Mouse (Mus musculus): ENCODE measurements around the gene Apol7b. TPM values are rescaled to one million over a fixed set of nuclear protein-coding genes. Genes with fewer than 3 reads are reported as not detected.
"Not testable (repeated sequence)": the region's sequence is repeated elsewhere in the genome, so short reads cannot be mapped to it uniquely, and the experiment has no call there.

Gene Apol7b
- polyA plus RNA-seq, 1 experiment from 2014 or later: not detected

DNA sequence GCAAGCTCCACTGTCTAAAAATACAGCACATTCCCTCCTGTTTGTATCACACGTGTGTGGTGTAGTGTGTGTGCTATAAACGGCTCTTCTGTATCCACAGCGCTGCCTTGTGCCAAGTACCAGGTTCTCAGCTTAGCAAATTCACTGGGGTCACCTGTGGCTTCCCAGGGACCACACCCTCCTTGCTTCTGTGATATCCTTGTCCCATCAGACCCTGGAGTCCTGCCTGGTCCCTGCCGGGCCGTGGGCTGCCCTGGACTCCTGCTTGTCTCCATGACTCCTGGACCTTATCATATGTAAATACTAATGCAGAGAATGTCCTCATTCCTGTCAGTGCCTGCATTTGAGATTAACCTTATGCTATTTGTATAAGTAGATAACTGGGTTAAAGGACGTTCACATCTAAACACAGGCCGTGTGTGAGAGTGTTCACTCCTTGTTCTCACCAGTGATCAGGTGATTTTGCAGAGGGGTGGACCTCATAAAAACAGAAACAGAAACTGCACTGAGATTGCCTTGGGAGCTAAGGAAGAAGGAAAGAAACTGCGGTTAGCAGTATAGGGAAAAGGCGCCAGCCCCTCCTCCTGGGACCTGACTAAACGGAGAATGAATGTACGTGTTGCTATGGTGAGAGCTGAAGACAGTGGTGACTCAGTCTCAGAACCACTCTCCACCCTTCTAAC, 49.7 kb downstream of the Apol7b start:
- H3K9me3 ChIP-seq (ENCODE audit: control insufficient read depth, low read length); H3K4me1 ChIP-seq (replicated peaks; ENCODE audit: control insufficient read depth, insufficient read depth, low read length); H3K27ac ChIP-seq (ENCODE audit: low read depth, low read length); H3K36me3 ChIP-seq (ENCODE audit: control insufficient read depth, insufficient read depth, low read length); ATAC-seq (ENCODE audit: low FRiP score); H3K4me2 ChIP-seq (replicated peaks; ENCODE audit: low read depth, low read length); H3K9ac ChIP-seq (ENCODE audit: low read depth, low read length); DNase-seq (ENCODE audit: low spot score); H3K27me3 ChIP-seq (ENCODE audit: control insufficient read depth, insufficient read depth, low read length); H3K4me3 ChIP-seq (ENCODE audit: low read depth, low read length): not testable (repeated sequence)
- WGBS: 85% methylated on average over 11 of the region's 11 CpGs

DNA sequence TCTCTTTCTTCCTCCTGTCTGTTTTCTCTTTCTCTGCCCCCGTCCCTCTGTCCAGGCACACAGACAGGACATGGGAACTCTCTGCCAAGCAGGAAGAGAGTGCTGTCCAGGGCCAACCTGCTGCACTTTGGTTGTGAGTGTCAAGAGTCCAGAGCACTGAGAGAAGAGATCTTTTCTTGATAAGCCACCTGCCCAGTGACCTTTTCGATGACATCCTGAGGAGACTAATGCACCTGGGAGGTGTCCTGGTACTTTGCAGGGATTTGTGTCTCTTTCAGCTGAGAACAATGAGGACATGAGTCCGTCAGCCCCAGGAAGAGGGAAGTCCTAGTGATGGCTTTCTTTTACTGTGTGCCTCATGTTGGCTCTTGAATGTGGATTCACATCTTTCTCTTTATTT, 53.5 kb downstream of the Apol7b start:
- not testable (repeated sequence) for H3K27me3 ChIP-seq (ENCODE audit: control insufficient read depth, insufficient read depth, low read length); ATAC-seq (ENCODE audit: low FRiP score); H3K4me2 ChIP-seq (replicated peaks; ENCODE audit: low read depth, low read length); H3K9ac ChIP-seq (ENCODE audit: low read depth, low read length); DNase-seq (ENCODE audit: low spot score); H3K4me1 ChIP-seq (replicated peaks; ENCODE audit: control insufficient read depth, insufficient read depth, low read length); H3K36me3 ChIP-seq (ENCODE audit: control insufficient read depth, insufficient read depth, low read length); H3K27ac ChIP-seq (ENCODE audit: low read depth, low read length); H3K9me3 ChIP-seq (ENCODE audit: control insufficient read depth, low read length); H3K4me3 ChIP-seq (ENCODE audit: low read depth, low read length)
- 64% methylated on average over 3 of the region's 3 CpGs for WGBS

DNA sequence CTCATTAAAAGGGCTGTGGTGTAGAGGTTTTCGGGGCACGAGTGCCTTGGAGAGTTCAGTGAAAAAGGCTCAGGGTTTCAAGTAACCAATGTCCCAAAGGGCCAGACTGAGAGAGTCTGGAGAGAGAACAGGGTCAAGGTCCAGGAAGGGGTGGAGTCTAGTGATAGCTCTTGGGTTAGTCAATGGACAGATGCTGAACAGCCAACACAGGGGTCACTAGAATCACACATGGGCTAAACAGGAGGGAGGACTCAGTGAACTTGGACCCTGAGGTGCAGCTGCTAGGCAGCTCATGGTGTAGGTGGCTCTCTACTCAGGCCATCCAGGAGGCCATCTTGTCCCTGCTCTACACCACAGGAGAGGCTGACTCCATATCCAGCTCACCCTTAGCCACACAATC, 59.8 kb downstream of the Apol7b start:
- H3K4me2 ChIP-seq (replicated peaks; ENCODE audit: low read depth, low read length): no peak overlapping the region
- H3K4me1 ChIP-seq (replicated peaks; ENCODE audit: control insufficient read depth, insufficient read depth, low read length): no peaks in the 10 kb centered on the region
- H3K27ac ChIP-seq (ENCODE audit: low read depth, low read length): no peak overlapping the region
- H3K9ac ChIP-seq (ENCODE audit: low read depth, low read length): no peak overlapping the region
- WGBS: 91% methylated on average over 2 of the region's 2 CpGs
- no peaks in the 10 kb centered on the region for H3K9me3 ChIP-seq (ENCODE audit: control insufficient read depth, low read length)
- DNase-seq (ENCODE audit: low spot score) (no peak), ATAC-seq (ENCODE audit: low FRiP score) (no peak)
- no peak overlapping the region for H3K4me3 ChIP-seq (ENCODE audit: low read depth, low read length)
- no peaks in the 10 kb centered on the region for H3K27me3 ChIP-seq (ENCODE audit: control insufficient read depth, insufficient read depth, low read length)
- no peaks in the 10 kb centered on the region for H3K36me3 ChIP-seq (ENCODE audit: control insufficient read depth, insufficient read depth, low read length)

DNA sequence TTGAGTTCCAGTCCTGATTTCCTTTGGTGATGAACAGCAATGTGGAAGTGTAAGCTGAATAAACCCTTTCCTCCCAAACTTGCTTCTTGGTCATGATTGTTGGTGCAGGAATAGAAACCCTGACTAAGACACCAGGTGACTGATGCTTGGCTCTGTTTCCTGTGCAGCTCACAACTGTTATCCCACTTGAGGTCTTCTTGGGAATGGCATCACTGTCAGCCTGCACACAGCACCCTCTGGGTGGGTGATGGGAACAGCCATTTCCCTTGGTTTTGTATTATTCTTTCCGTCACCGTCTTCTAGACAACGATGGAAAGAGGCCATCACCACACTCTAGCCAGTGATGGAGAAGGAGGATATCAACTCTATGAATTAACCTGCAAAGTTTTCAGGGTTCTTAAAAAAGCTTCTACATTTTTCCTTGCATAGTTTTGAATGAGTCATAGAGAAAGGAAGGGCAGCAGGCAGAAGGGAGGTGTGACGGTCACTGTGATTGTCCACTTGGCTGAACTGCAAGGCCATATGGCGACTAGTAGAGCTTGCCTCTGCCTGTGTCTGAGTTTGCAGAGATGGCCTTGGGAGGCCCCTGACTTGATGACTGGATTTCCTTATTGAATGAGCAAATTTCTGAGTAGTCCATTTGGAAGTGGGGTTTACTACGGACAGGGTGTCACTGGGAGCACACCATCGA, 62.8 kb downstream of the Apol7b start:
- WGBS: 94% methylated on average over 7 of the region's 7 CpGs

DNA sequence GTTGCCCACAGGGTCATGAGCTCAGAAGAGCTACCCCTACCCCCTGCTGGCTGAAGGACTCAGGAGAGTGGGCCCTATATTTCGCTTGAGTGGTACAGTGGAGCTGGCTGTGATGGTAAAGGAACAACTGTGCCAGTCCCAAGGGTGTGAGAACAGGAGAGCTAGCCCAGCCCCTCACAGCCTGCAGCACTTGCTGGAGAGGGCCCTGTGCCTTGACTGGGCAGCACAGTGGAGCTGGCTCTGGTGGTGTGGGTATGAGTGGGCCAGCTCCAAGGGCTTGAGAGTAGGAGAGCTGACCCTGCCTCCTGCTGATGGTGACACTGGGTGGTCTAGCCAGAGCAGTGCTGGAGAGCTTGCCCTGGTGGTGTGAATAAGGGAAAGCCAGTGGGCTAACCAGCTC, 64.4 kb downstream of the Apol7b start:
- no peaks in the 10 kb centered on the region for H3K27me3 ChIP-seq (ENCODE audit: control insufficient read depth, insufficient read depth, low read length)
- WGBS: 73% methylated on average over 1 of the region's 1 CpGs
- no peaks in the 10 kb centered on the region for H3K4me1 ChIP-seq (replicated peaks; ENCODE audit: control insufficient read depth, insufficient read depth, low read length)
- no peak for ATAC-seq (ENCODE audit: low FRiP score)
- H3K36me3 ChIP-seq (ENCODE audit: control insufficient read depth, insufficient read depth, low read length): no peaks in the 10 kb centered on the region
- H3K9me3 ChIP-seq (ENCODE audit: control insufficient read depth, low read length): no peaks in the 10 kb centered on the region
- no peak overlapping the region for H3K4me3 ChIP-seq (ENCODE audit: low read depth, low read length)
- H3K27ac ChIP-seq (ENCODE audit: low read depth, low read length): no peak overlapping the region
- no peak overlapping the region for H3K9ac ChIP-seq (ENCODE audit: low read depth, low read length)
- H3K4me2 ChIP-seq (replicated peaks; ENCODE audit: low read depth, low read length): no peak overlapping the region
- no peak for DNase-seq (ENCODE audit: low spot score)

More for the DNA sequence above, 62.8 kb downstream of the Apol7b start:
- Histone ChIP-seq H3K9me3 (ENCODE audit: control insufficient read depth, low read length) (no peaks in the 10 kb centered on the region), H3K4me2 (replicated peaks; ENCODE audit: low read depth, low read length) (no peak overlapping the region), H3K36me3 (ENCODE audit: control insufficient read depth, insufficient read depth, low read length) (no peaks in the 10 kb centered on the region), H3K4me3 (ENCODE audit: low read depth, low read length) (no peak overlapping the region), H3K9ac (ENCODE audit: low read depth, low read length) (no peak overlapping the region), H3K27ac (ENCODE audit: low read depth, low read length) (no peak overlapping the region), H3K4me1 (replicated peaks; ENCODE audit: control insufficient read depth, insufficient read depth, low read length) (no peaks in the 10 kb centered on the region), H3K27me3 (ENCODE audit: control insufficient read depth, insufficient read depth, low read length) (no peaks in the 10 kb centered on the region)
- DNase-seq (ENCODE audit: low spot score): no peak
- ATAC-seq (ENCODE audit: low FRiP score): no peak

DNA sequence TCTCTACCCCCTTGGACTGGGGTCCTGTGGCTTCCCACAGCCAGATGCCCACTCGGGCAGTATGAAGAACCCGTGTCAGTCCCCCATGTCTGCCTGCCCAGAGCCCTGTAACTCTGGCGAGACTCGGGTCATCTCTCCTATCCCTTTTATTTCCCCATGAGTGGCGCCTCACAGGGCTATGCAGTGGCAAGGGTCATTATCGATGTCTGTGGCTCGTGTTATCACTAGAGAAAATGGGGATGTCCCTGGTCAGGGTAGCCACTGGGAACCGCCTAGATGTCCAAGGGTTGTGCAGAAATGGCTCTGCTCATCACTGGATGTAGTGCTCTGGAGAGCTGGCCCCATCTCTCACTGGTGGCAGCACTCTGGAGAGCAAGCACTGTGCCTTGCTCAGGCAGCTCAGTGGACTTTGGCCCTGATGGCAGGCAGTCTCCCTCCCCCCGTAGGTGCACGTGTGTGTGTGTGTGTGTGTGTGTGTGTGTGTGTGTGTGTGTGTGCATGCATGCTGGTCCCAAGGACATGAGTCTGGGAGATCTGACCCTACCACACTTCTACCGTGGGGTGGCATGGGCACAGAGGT, 64.9 kb downstream of the Apol7b start:
- Histone ChIP-seq H3K9ac (ENCODE audit: low read depth, low read length) (no peak overlapping the region), H3K4me1 (replicated peaks; ENCODE audit: control insufficient read depth, insufficient read depth, low read length) (no peaks in the 10 kb centered on the region), H3K9me3 (ENCODE audit: control insufficient read depth, low read length) (no peaks in the 10 kb centered on the region), H3K36me3 (ENCODE audit: control insufficient read depth, insufficient read depth, low read length) (no peaks in the 10 kb centered on the region), H3K4me3 (ENCODE audit: low read depth, low read length) (no peak overlapping the region), H3K27me3 (ENCODE audit: control insufficient read depth, insufficient read depth, low read length) (no peaks in the 10 kb centered on the region), H3K27ac (ENCODE audit: low read depth, low read length) (no peak overlapping the region), H3K4me2 (replicated peaks; ENCODE audit: low read depth, low read length) (no peak overlapping the region)
- WGBS: 81% methylated on average over 11 of the region's 11 CpGs
- ATAC-seq (ENCODE audit: low FRiP score) (no peak), DNase-seq (ENCODE audit: low spot score) (no peak)

DNA sequence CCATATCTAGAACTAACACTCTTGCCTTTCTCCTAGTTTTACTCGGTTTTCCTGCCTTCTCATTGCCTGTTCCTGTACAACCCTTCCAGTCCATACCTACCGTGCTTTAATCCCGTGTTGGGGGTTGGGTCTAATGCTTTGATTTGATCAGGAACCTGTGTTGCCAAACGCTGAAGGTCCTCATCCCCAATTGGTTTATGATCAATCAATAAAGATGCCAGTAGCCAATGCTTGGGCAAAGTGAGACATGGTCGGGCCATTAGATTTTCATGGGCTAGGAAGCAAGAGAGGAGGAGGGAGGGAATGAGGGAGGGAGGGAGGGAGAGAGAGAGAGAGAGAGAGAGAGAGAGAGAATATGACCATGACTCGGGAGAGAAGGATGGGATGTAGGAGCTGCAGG, 65.8 kb downstream of the Apol7b start:
- DNase-seq (ENCODE audit: low spot score) (no peak), ATAC-seq (ENCODE audit: low FRiP score) (no peak)
- no peaks in the 10 kb centered on the region for H3K4me1 ChIP-seq (replicated peaks; ENCODE audit: control insufficient read depth, insufficient read depth, low read length)
- H3K27ac ChIP-seq (ENCODE audit: low read depth, low read length): no peak overlapping the region
- H3K27me3 ChIP-seq (ENCODE audit: control insufficient read depth, insufficient read depth, low read length): no peaks in the 10 kb centered on the region
- no peaks in the 10 kb centered on the region for H3K36me3 ChIP-seq (ENCODE audit: control insufficient read depth, insufficient read depth, low read length)
- WGBS: 92% methylated on average over 5 of the region's 6 CpGs
- H3K9ac ChIP-seq (ENCODE audit: low read depth, low read length): no peak overlapping the region
- H3K4me2 ChIP-seq (replicated peaks; ENCODE audit: low read depth, low read length): no peak overlapping the region
- no peaks in the 10 kb centered on the region for H3K9me3 ChIP-seq (ENCODE audit: control insufficient read depth, low read length)
- no peak overlapping the region for H3K4me3 ChIP-seq (ENCODE audit: low read depth, low read length)

DNA sequence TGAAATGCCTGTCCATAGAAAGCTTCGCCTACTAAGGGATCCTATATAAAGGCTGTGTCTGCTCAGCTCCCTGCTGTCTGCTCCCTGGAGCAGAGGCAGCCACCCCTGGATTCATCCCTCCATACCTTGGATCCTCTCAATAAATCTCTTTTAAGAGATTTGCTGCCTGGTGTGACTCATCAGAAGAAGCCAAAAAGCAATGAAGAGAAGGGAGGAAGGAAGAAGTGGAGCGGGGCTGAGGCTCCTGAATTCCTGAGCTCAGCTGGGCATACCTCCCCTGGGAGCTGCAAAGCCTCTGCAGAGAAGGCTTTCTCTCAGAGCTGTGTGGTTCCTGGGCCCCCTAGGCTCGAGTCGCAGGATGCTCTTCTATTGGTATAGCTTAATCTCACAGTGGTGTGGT, 67.4 kb downstream of the Apol7b start:
- Histone ChIP-seq H3K9me3 (ENCODE audit: control insufficient read depth, low read length) (no peaks in the 10 kb centered on the region), H3K36me3 (ENCODE audit: control insufficient read depth, insufficient read depth, low read length) (no peaks in the 10 kb centered on the region), H3K4me2 (replicated peaks; ENCODE audit: low read depth, low read length) (no peak overlapping the region), H3K9ac (ENCODE audit: low read depth, low read length) (no peak overlapping the region), H3K27me3 (ENCODE audit: control insufficient read depth, insufficient read depth, low read length) (no peaks in the 10 kb centered on the region), H3K4me1 (replicated peaks; ENCODE audit: control insufficient read depth, insufficient read depth, low read length) (no peaks in the 10 kb centered on the region), H3K27ac (ENCODE audit: low read depth, low read length) (no peak overlapping the region), H3K4me3 (ENCODE audit: low read depth, low read length) (no peak overlapping the region)
- ATAC-seq (ENCODE audit: low FRiP score) (no peak), DNase-seq (ENCODE audit: low spot score) (no peak)
- 58% methylated on average over 4 of the region's 4 CpGs for WGBS

DNA sequence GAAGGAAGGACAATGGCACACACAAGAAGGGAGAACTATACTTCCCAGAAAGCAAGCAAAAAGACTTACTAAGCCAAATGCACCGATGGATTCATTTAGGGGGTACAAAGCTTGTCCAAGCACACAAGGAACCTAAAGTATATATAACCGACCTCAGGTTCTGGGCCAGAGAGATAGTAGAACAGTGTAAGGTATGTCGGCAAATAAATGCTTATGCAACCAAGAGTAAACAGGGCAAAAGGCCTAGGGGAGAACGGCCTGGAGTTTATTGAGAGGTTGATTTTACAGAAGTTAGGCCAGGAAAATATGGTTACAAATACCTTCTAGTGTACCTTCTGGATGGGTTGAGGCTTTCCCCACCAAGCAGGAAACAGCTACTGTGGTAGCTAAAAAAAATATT, 69.9 kb downstream of the Apol7b start:
- no peak overlapping the region for H3K9ac ChIP-seq (ENCODE audit: low read depth, low read length)
- H3K36me3 ChIP-seq (ENCODE audit: control insufficient read depth, insufficient read depth, low read length): no peaks in the 10 kb centered on the region
- 96% methylated on average over 4 of the region's 4 CpGs for whole genome bisulfite sequencing
- DNase-seq (ENCODE audit: low spot score) (no peak), ATAC-seq (ENCODE audit: low FRiP score) (no peak)
- no peaks in the 10 kb centered on the region for H3K27me3 ChIP-seq (ENCODE audit: control insufficient read depth, insufficient read depth, low read length)
- no peak overlapping the region for H3K27ac ChIP-seq (ENCODE audit: low read depth, low read length)
- H3K4me2 ChIP-seq (replicated peaks; ENCODE audit: low read depth, low read length): no peak overlapping the region
- no peaks in the 10 kb centered on the region for H3K4me1 ChIP-seq (replicated peaks; ENCODE audit: control insufficient read depth, insufficient read depth, low read length)
- no peak overlapping the region for H3K4me3 ChIP-seq (ENCODE audit: low read depth, low read length)
- H3K9me3 ChIP-seq (ENCODE audit: control insufficient read depth, low read length): no peaks in the 10 kb centered on the region

Data from hindbrain, embryonic 11.5 days (tissue).